Mouse (Mus musculus) layer of hippocampus, postnatal 14 days (tissue): ENCODE measurements around the gene Cables2. TPM values are rescaled to one million over a fixed set of nuclear protein-coding genes. Genes with fewer than 3 reads are reported as not detected.

Experiments used
- DNase-seq, 2 experiments: peaks; one replicate each; pipeline ENCODE4 v3.0.0; 2021 to 2022; ENCODE audit warnings: low spot score in 2 of 2, mixed read lengths in 1 of 2
- total RNA-seq, 2 experiments: library from RNA; stranded (reverse); gene quantifications; 2 replicates each; pipeline ENCODE4 v1.2.3; 2021

The Cables2 gene
- total RNA-seq, 2 experiments from 2014 or later = 40.2 to 43.6 TPM

GRCm38 (mm10) chr2:180228060-180228458 is 45.2 kb downstream of the Cables2 start:
- DNase-seq = no peak

- DNase-seq = no peak
These were observed 45.8 kb downstream of the Cables2 start for GRCm38 (mm10) chr2:180227262-180228059.

GRCm38 (mm10) chr2:180225762-180226378 is 47.4 kb downstream of the Cables2 start, which contains the start of gene Lama5:
Lama5 (minus strand) TSS chr2:180225859.
- DNase-seq = no peak

GRCm38 (mm10) chr2:180225044-180225761 is 48.1 kb downstream of the Cables2 start:
- no peak for DNase-seq

- no peak for DNase-seq
These were observed 48.7 kb downstream of the Cables2 start for GRCm38 (mm10) chr2:180224647-180225043.

- no peak for DNase-seq
These were observed 51.0 kb downstream of the Cables2 start for GRCm38 (mm10) chr2:180222250-180222649.

- no peak for DNase-seq
These were observed 52.2 kb downstream of the Cables2 start for GRCm38 (mm10) chr2:180221051-180221450.

GRCm38 (mm10) chr2:180220165-180220564 is 53.1 kb downstream of the Cables2 start:
- DNase-seq = no peak

- no peak for DNase-seq
These were observed 54.0 kb downstream of the Cables2 start for GRCm38 (mm10) chr2:180219145-180219943.

GRCm38 (mm10) chr2:180218677-180219076 is 54.6 kb downstream of the Cables2 start:
- no peak for DNase-seq

GRCm38 (mm10) chr2:180218241-180218640 is 55.1 kb downstream of the Cables2 start:
- no peak for DNase-seq

- DNase-seq = peak in 1 of 2 experiments; percentile 41
These were observed 55.7 kb downstream of the Cables2 start for GRCm38 (mm10) chr2:180217587-180217986.

GRCm38 (mm10) chr2:180216921-180217320 is 56.4 kb downstream of the Cables2 start:
- DNase-seq = no peak

- no peak for DNase-seq
These were observed 57.3 kb downstream of the Cables2 start for GRCm38 (mm10) chr2:180215951-180216350.

- no peak for DNase-seq
These were observed 58.3 kb downstream of the Cables2 start for GRCm38 (mm10) chr2:180215011-180215461.

GRCm38 (mm10) chr2:180214352-180214978 is 58.8 kb downstream of the Cables2 start:
- no peak for DNase-seq

- DNase-seq = no peak
These were observed 61.0 kb downstream of the Cables2 start for GRCm38 (mm10) chr2:180212255-180212654.

GRCm38 (mm10) chr2:180208976-180209375 is 64.3 kb downstream of the Cables2 start:
- no peak for DNase-seq
